Mouse (Mus musculus) forebrain, embryonic 12.5 days (tissue): Measurements from ENCODE around the gene Adgrb3. TPM values are rescaled to one million over a fixed set of nuclear protein-coding genes. Genes with fewer than 3 reads are reported as not detected.
A peak's percentile ranks its signal among the peaks of the same experiment; 100 is the strongest.
"Not testable (repeated sequence)": the region's sequence is repeated elsewhere in the genome, so short reads cannot be mapped to it uniquely, and the experiment has no call there.

Experiments
- ATAC-seq: fragments of 200-750 bp; cut with Nextera tagmentation; 2 replicates; pipeline ENCODE4 v1.8.0; 2017; ENCODE audit warnings: moderate TSS enrichment; ENCODE audit not compliant: low FRiP score
- H3K27ac ChIP-seq: fragments of 300-500 bp; sonication (generic); 2 replicates; pipeline ENCODE4 v1.5.1; 2016; ENCODE audit warnings: mild to moderate bottlenecking
- H3K27me3 ChIP-seq: fragments of 300-500 bp; sonication (generic); 2 replicates; pipeline ENCODE4 v1.6.1; 2016; ENCODE audit warnings: mild to moderate bottlenecking
- H3K36me3 ChIP-seq: fragments of 300-500 bp; sonication (generic); replicated peaks from 2 replicates; pipeline ENCODE4 v1.6.1; 2016; ENCODE audit warnings: mild to moderate bottlenecking
- H3K4me1 ChIP-seq: fragments of 300-500 bp; sonication (generic); 2 replicates; pipeline ENCODE4 v1.6.1; 2016
- H3K4me2 ChIP-seq: fragments of 300-500 bp; sonication (generic); 2 replicates; pipeline ENCODE4 v1.6.1; 2016; ENCODE audit warnings: mild to moderate bottlenecking, moderate library complexity
- H3K4me3 ChIP-seq: fragments of 300-500 bp; sonication (generic); replicated peaks from 2 replicates; pipeline ENCODE4 v1.5.1; 2016; ENCODE audit warnings: mild to moderate bottlenecking
- H3K9ac ChIP-seq: fragments of 300-500 bp; sonication (generic); 2 replicates; pipeline ENCODE4 v1.6.1; 2016; ENCODE audit warnings: mild to moderate bottlenecking
- H3K9me3 ChIP-seq: fragments of 300-500 bp; sonication (generic); 2 replicates; pipeline ENCODE4 v1.6.1; 2016
- WGBS: fragments of 180-500 bp; shearing (Covaris S2); methylation state at CpG from one replicate; pipeline ENCODE4 v1.1.7; 2016; 5-methylcytosine and 5-hydroxymethylcytosine counted together
- polyA plus RNA-seq: library from polyadenylated mRNA; unstranded; fragments of >200 nt; fragmentation: Nextera tagmentation; extraction: Ambion mirVana; gene quantifications from 2 replicates; pipeline ENCODE4 v1.2.1, GENCODE M21; 2016

Gene Adgrb3
- polyA plus RNA-seq, 1 experiment from 2014 or later: 18.0 TPM

GRCm38 (mm10) chr1:25490174-25490573, 339.3 kb downstream of the Adgrb3 start:
- no peaks in the 10 kb centered on the region for H3K27me3 ChIP-seq
- no peak overlapping the region for H3K4me3 ChIP-seq
- no peaks in the 10 kb centered on the region for H3K36me3 ChIP-seq
- no peak overlapping the region for H3K4me2 ChIP-seq
- no peak overlapping the region for H3K9ac ChIP-seq
- no peaks in the 10 kb centered on the region for H3K4me1 ChIP-seq
- H3K9me3 ChIP-seq: no peaks in the 10 kb centered on the region
- ATAC-seq: no peak
- WGBS: 73% methylated on average over 2 of the region's 2 CpGs
- H3K27ac ChIP-seq: no peak overlapping the region

- Histone ChIP-seq H3K27me3 (no peaks in the 10 kb centered on the region), H3K36me3 (no peaks in the 10 kb centered on the region), H3K9me3 (no peaks in the 10 kb centered on the region), H3K4me1 (no peaks in the 10 kb centered on the region), H3K4me2 (no peak overlapping the region), H3K9ac (no peak overlapping the region), H3K4me3 (no peak overlapping the region), H3K27ac (no peak overlapping the region)
- ATAC-seq: no peak
- 65% methylated on average over 3 of the region's 3 CpGs for WGBS
Measured at GRCm38 (mm10) chr1:25475699-25476098, 353.8 kb downstream of the Adgrb3 start.

GRCm38 (mm10) chr1:25474469-25474868, 355.0 kb downstream of the Adgrb3 start:
- Histone ChIP-seq H3K9me3 (no peaks in the 10 kb centered on the region), H3K4me2 (no peak overlapping the region), H3K9ac (no peak overlapping the region), H3K27ac (no peak overlapping the region), H3K4me1 (no peaks in the 10 kb centered on the region), H3K27me3 (no peaks in the 10 kb centered on the region), H3K4me3 (no peak overlapping the region), H3K36me3 (no peaks in the 10 kb centered on the region)
- WGBS: 81% methylated on average over 11 of the region's 11 CpGs
- no peak for ATAC-seq

GRCm38 (mm10) chr1:25471612-25472011, 357.9 kb downstream of the Adgrb3 start:
- H3K27me3 ChIP-seq, H3K36me3 ChIP-seq, H3K4me1 ChIP-seq, H3K9ac ChIP-seq, H3K4me3 ChIP-seq, H3K9me3 ChIP-seq, H3K4me2 ChIP-seq, ATAC-seq, H3K27ac ChIP-seq: not testable (repeated sequence)
- 66% methylated on average over 2 of the region's 2 CpGs for WGBS

GRCm38 (mm10) chr1:25462612-25463011, 366.9 kb downstream of the Adgrb3 start:
- 0 out of 2 replicates have a peak, but pooled peaks have one; percentile 36 for ATAC-seq
- Histone ChIP-seq H3K4me3 (no peak overlapping the region), H3K4me1 (no peaks in the 10 kb centered on the region), H3K27ac (no peak overlapping the region), H3K36me3 (no peaks in the 10 kb centered on the region), H3K4me2 (no peak overlapping the region), H3K9ac (no peak overlapping the region), H3K9me3 (no peaks in the 10 kb centered on the region), H3K27me3 (no peaks in the 10 kb centered on the region)
- WGBS: 26% methylated on average over 1 of the region's 1 CpGs

GRCm38 (mm10) chr1:25435506-25435905, 394.0 kb downstream of the Adgrb3 start:
- Histone ChIP-seq H3K4me3 (no peak overlapping the region), H3K4me2 (no peak overlapping the region), H3K9me3 (no peaks in the 10 kb centered on the region), H3K27ac (no peak overlapping the region), H3K36me3 (no peaks in the 10 kb centered on the region), H3K4me1 (no peaks in the 10 kb centered on the region), H3K9ac (no peak overlapping the region), H3K27me3 (no peaks in the 10 kb centered on the region)
- no peak for ATAC-seq
- 61% methylated on average over 2 of the region's 2 CpGs for WGBS

GRCm38 (mm10) chr1:25430219-25430862, 399.2 kb downstream of the Adgrb3 start:
- peak; percentile 46; the same call in 1 of the 2 replicates for ATAC-seq
- Histone ChIP-seq H3K4me2 (no peak overlapping the region), H3K9ac (no peak overlapping the region), H3K9me3 (no peaks in the 10 kb centered on the region), H3K4me3 (no peak overlapping the region), H3K27ac (no peak overlapping the region), H3K4me1 (no peaks in the 10 kb centered on the region), H3K36me3 (no peaks in the 10 kb centered on the region), H3K27me3 (no peaks in the 10 kb centered on the region)
- 68% methylated on average over 16 of the region's 16 CpGs for WGBS

GRCm38 (mm10) chr1:25420701-25421100, 408.8 kb downstream of the Adgrb3 start:
- no peaks in the 10 kb centered on the region for H3K27me3 ChIP-seq
- no peak for ATAC-seq
- no peak overlapping the region for H3K4me2 ChIP-seq
- H3K36me3 ChIP-seq: no peaks in the 10 kb centered on the region
- H3K9me3 ChIP-seq: no peaks in the 10 kb centered on the region
- H3K27ac ChIP-seq: no peak overlapping the region
- no peaks in the 10 kb centered on the region for H3K4me1 ChIP-seq
- 89% methylated on average over 2 of the region's 2 CpGs for WGBS
- no peak overlapping the region for H3K4me3 ChIP-seq
- no peak overlapping the region for H3K9ac ChIP-seq

GRCm38 (mm10) chr1:25419378-25419777, 410.1 kb downstream of the Adgrb3 start:
- no peak for ATAC-seq
- H3K9me3 ChIP-seq: no peaks in the 10 kb centered on the region
- no peaks in the 10 kb centered on the region for H3K4me1 ChIP-seq
- H3K27ac ChIP-seq: no peak overlapping the region
- no peak overlapping the region for H3K4me2 ChIP-seq
- H3K27me3 ChIP-seq: no peaks in the 10 kb centered on the region
- H3K36me3 ChIP-seq: no peaks in the 10 kb centered on the region
- no peak overlapping the region for H3K4me3 ChIP-seq
- H3K9ac ChIP-seq: no peak overlapping the region

GRCm38 (mm10) chr1:25415084-25415483, 414.4 kb downstream of the Adgrb3 start:
- ATAC-seq: no peak
- Histone ChIP-seq H3K9me3 (no peaks in the 10 kb centered on the region), H3K4me3 (no peak overlapping the region), H3K9ac (no peak overlapping the region), H3K27ac (no peak overlapping the region), H3K4me1 (no peaks in the 10 kb centered on the region), H3K4me2 (no peak overlapping the region), H3K36me3 (no peaks in the 10 kb centered on the region), H3K27me3 (no peaks in the 10 kb centered on the region)
- 72% methylated on average over 2 of the region's 2 CpGs for whole genome bisulfite sequencing

- no peak overlapping the region for H3K4me2 ChIP-seq
- WGBS: 84% methylated on average over 2 of the region's 2 CpGs
- no peaks in the 10 kb centered on the region for H3K9me3 ChIP-seq
- no peaks in the 10 kb centered on the region for H3K36me3 ChIP-seq
- no peak for ATAC-seq
- no peaks in the 10 kb centered on the region for H3K27me3 ChIP-seq
- H3K4me3 ChIP-seq: no peak overlapping the region
- no peak overlapping the region for H3K9ac ChIP-seq
- no peak overlapping the region for H3K27ac ChIP-seq
- H3K4me1 ChIP-seq: no peaks in the 10 kb centered on the region
Measured at GRCm38 (mm10) chr1:25364186-25364585, 465.3 kb downstream of the Adgrb3 start.

GRCm38 (mm10) chr1:25358554-25358953, 471.0 kb downstream of the Adgrb3 start:
- H3K36me3 ChIP-seq: no peaks in the 10 kb centered on the region
- H3K9ac ChIP-seq: no peak overlapping the region
- no peak for ATAC-seq
- no peaks in the 10 kb centered on the region for H3K9me3 ChIP-seq
- H3K4me1 ChIP-seq: no peaks in the 10 kb centered on the region
- no peak overlapping the region for H3K4me3 ChIP-seq
- H3K27me3 ChIP-seq: no peaks in the 10 kb centered on the region
- no peak overlapping the region for H3K27ac ChIP-seq
- H3K4me2 ChIP-seq: no peak overlapping the region
- WGBS: 93% methylated on average over 4 of the region's 4 CpGs

- Histone ChIP-seq H3K4me1 (no peaks in the 10 kb centered on the region), H3K4me2 (no peak overlapping the region), H3K4me3 (no peak overlapping the region), H3K9me3 (no peaks in the 10 kb centered on the region), H3K36me3 (no peaks in the 10 kb centered on the region), H3K27me3 (no peaks in the 10 kb centered on the region), H3K27ac (no peak overlapping the region), H3K9ac (no peak overlapping the region)
- WGBS: 95% methylated on average over 5 of the region's 5 CpGs
- no peak for ATAC-seq
Measured at GRCm38 (mm10) chr1:25355486-25355885, 474.0 kb downstream of the Adgrb3 start.
